Mouse (Mus musculus): ENCODE measurements around the gene Syde2. TPM values are rescaled to one million over a fixed set of nuclear protein-coding genes. Genes with fewer than 3 reads are reported as not detected.

Gene Syde2
- total and polyA plus RNA-seq, 3 experiments, result 0.02 to 0.76 TPM; not detected in 1

DNA sequence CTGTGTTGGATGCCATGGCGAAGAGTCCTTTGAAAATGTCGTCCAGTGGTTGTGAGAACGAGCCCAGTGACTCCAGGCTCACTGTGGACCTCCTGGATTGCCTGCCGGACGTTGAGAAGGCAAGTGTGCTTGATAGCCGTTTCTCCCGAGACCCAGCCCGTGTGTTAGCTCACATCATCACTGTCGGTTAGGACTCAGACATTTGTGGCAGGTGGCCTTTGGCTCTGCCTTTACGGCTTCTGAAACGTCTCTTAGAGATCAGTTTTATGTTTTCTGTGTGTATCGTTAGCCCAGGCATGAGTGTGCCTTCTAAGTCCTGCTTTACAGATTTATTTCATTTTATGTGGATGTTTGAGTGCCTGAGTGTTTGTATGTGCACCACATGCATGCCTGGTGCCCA, 26.7 kb downstream of the Syde2 start:
- no peak for ATAC-seq (ENCODE audit: extremely low read depth, insufficient number of reproducible peaks, low FRiP score, poor library complexity, severe bottlenecking)
- H3K9me3 ChIP-seq (replicated peaks), result no peaks in the 10 kb centered on the region

GRCm38 (mm10) chr3:146016979-146017378, 29.3 kb downstream of the Syde2 start:
- no peaks in the 10 kb centered on the region for H3K27me3 ChIP-seq (ENCODE audit: insufficient read depth, low read length)
- no peak overlapping the region for H3K4me3 ChIP-seq (ENCODE audit: low read depth, low read length)
- ATAC-seq (ENCODE audit: extremely low read depth, insufficient number of reproducible peaks, low FRiP score, poor library complexity, severe bottlenecking), result no peak
- H3K4me1 ChIP-seq (ENCODE audit: insufficient read depth, low read depth, low read length), result peaks cover 23% of the 10 kb centered on the region
- no peak for TF ChIP-seq TAL1 (conservative IDR thresholded peaks at IDR 0.05; ENCODE audit: low read depth, low read length)
- no peak for TF ChIP-seq CTCF (IDR thresholded peaks at IDR 0.05; ENCODE audit: low read depth, low read length)
- TF ChIP-seq POLR2AphosphoS5 (IDR thresholded peaks at IDR 0.05; ENCODE audit: insufficient replicate concordance, low read depth, low read length), result no peak
- TF ChIP-seq GATA1 (IDR thresholded peaks at IDR 0.05; ENCODE audit: borderline replicate concordance, low read length), result no peak
- TF ChIP-seq GATA2 (IDR thresholded peaks at IDR 0.05; ENCODE audit: borderline replicate concordance, low read depth, low read length), result no peak
- H3K36me3 ChIP-seq (replicated peaks), result no peaks in the 10 kb centered on the region
- DNase-seq (ENCODE audit: low spot score), result no peak
- H3K9me3 ChIP-seq (replicated peaks), result no peaks in the 10 kb centered on the region

More for the DNA sequence above, 26.7 kb downstream of the Syde2 start:
- TF ChIP-seq TAL1 (conservative IDR thresholded peaks at IDR 0.05; ENCODE audit: low read depth, low read length) (no peak), GATA2 (IDR thresholded peaks at IDR 0.05; ENCODE audit: borderline replicate concordance, low read depth, low read length) (no peak), CTCF (IDR thresholded peaks at IDR 0.05; ENCODE audit: low read depth, low read length) (no peak), GATA1 (IDR thresholded peaks at IDR 0.05; ENCODE audit: borderline replicate concordance, low read length) (no peak), POLR2AphosphoS5 (IDR thresholded peaks at IDR 0.05; ENCODE audit: insufficient replicate concordance, low read depth, low read length) (no peak)
- H3K4me1 ChIP-seq (ENCODE audit: insufficient read depth, low read depth, low read length), result peaks cover 37% of the 10 kb centered on the region
- DNase-seq (ENCODE audit: low spot score), result no peak
- H3K27me3 ChIP-seq (ENCODE audit: insufficient read depth, low read length), result no peaks in the 10 kb centered on the region
- H3K36me3 ChIP-seq (replicated peaks), result no peaks in the 10 kb centered on the region
- no peak overlapping the region for H3K4me3 ChIP-seq (ENCODE audit: low read depth, low read length)

- Histone ChIP-seq H3K4me1 (ENCODE audit: insufficient read depth, low read depth, low read length) (peaks cover 20% of the 10 kb centered on the region), H3K4me3 (ENCODE audit: low read depth, low read length) (no peak overlapping the region), H3K9me3 (replicated peaks) (no peaks in the 10 kb centered on the region), H3K36me3 (replicated peaks) (no peaks in the 10 kb centered on the region), H3K27me3 (ENCODE audit: insufficient read depth, low read length) (no peaks in the 10 kb centered on the region)
- ATAC-seq (ENCODE audit: extremely low read depth, insufficient number of reproducible peaks, low FRiP score, poor library complexity, severe bottlenecking), result no peak
- no peak for TF ChIP-seq GATA2 (IDR thresholded peaks at IDR 0.05; ENCODE audit: borderline replicate concordance, low read depth, low read length)
- no peak for TF ChIP-seq TAL1 (conservative IDR thresholded peaks at IDR 0.05; ENCODE audit: low read depth, low read length)
- no peak for TF ChIP-seq CTCF (IDR thresholded peaks at IDR 0.05; ENCODE audit: low read depth, low read length)
- no peak for DNase-seq (ENCODE audit: low spot score)
These were observed 29.9 kb downstream of the Syde2 start for GRCm38 (mm10) chr3:146017521-146017920.

DNA sequence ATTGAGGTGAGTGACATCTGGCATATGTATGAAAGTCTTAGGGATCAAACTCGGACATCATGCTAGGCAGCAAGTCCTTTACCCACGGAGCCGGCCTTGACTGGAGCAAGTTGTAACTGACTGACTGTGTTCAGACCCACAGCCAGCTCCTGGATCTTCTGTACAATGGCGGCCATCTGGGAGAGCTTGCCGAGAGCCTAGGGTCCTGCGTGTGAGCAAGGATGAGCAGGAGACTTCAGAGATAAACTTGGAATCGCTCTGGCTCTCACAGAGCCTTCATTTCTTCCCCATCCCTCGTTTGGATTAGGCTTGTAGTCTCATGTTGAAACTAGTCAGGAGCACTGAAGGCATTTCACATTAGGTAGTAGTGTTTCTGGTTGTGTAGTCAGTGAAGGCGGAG, 34.6 kb downstream of the Syde2 start:
- H3K36me3 ChIP-seq (replicated peaks), result no peaks in the 10 kb centered on the region
- peaks cover 23% of the 10 kb centered on the region for H3K4me1 ChIP-seq (ENCODE audit: insufficient read depth, low read depth, low read length)
- TF ChIP-seq POLR2AphosphoS5 (IDR thresholded peaks at IDR 0.05; ENCODE audit: insufficient replicate concordance, low read depth, low read length), result no peak
- no peak for TF ChIP-seq TAL1 (conservative IDR thresholded peaks at IDR 0.05; ENCODE audit: low read depth, low read length)
- no peak for TF ChIP-seq GATA2 (IDR thresholded peaks at IDR 0.05; ENCODE audit: borderline replicate concordance, low read depth, low read length)
- TF ChIP-seq CTCF (IDR thresholded peaks at IDR 0.05; ENCODE audit: low read depth, low read length), result no peak
- no peak for TF ChIP-seq GATA1 (IDR thresholded peaks at IDR 0.05; ENCODE audit: borderline replicate concordance, low read length)
- no peak for ATAC-seq (ENCODE audit: extremely low read depth, insufficient number of reproducible peaks, low FRiP score, poor library complexity, severe bottlenecking)
- H3K27me3 ChIP-seq (ENCODE audit: insufficient read depth, low read length), result no peaks in the 10 kb centered on the region
- DNase-seq (ENCODE audit: low spot score), result no peak
- H3K4me3 ChIP-seq (ENCODE audit: low read depth, low read length), result no peak overlapping the region
- peaks cover 6% of the 10 kb centered on the region for H3K9me3 ChIP-seq (replicated peaks)

GRCm38 (mm10) chr3:146024746-146025145, 37.1 kb downstream of the Syde2 start:
- DNase-seq (ENCODE audit: low spot score) (no peak), ATAC-seq (ENCODE audit: extremely low read depth, insufficient number of reproducible peaks, low FRiP score, poor library complexity, severe bottlenecking) (no peak)
- H3K4me3 ChIP-seq (ENCODE audit: low read depth, low read length), result no peak overlapping the region
- no peaks in the 10 kb centered on the region for H3K36me3 ChIP-seq (replicated peaks)
- TF ChIP-seq POLR2AphosphoS5 (IDR thresholded peaks at IDR 0.05; ENCODE audit: insufficient replicate concordance, low read depth, low read length) (no peak), GATA2 (IDR thresholded peaks at IDR 0.05; ENCODE audit: borderline replicate concordance, low read depth, low read length) (no peak), GATA1 (IDR thresholded peaks at IDR 0.05; ENCODE audit: borderline replicate concordance, low read length) (no peak), TAL1 (conservative IDR thresholded peaks at IDR 0.05; ENCODE audit: low read depth, low read length) (no peak), CTCF (IDR thresholded peaks at IDR 0.05; ENCODE audit: low read depth, low read length) (no peak)
- H3K9me3 ChIP-seq (replicated peaks), result peaks cover 6% of the 10 kb centered on the region
- H3K4me1 ChIP-seq (ENCODE audit: insufficient read depth, low read depth, low read length), result peaks cover 36% of the 10 kb centered on the region
- H3K27me3 ChIP-seq (ENCODE audit: insufficient read depth, low read length), result no peaks in the 10 kb centered on the region

GRCm38 (mm10) chr3:146025499-146025898, 37.8 kb downstream of the Syde2 start:
- TF ChIP-seq POLR2AphosphoS5 (IDR thresholded peaks at IDR 0.05; ENCODE audit: insufficient replicate concordance, low read depth, low read length), result no peak
- peak; percentile 64 for TF ChIP-seq TAL1 (conservative IDR thresholded peaks at IDR 0.05; ENCODE audit: low read depth, low read length)
- TF ChIP-seq CTCF (IDR thresholded peaks at IDR 0.05; ENCODE audit: low read depth, low read length), result no peak
- TF ChIP-seq GATA1 (IDR thresholded peaks at IDR 0.05; ENCODE audit: borderline replicate concordance, low read length), result no peak
- no peak for TF ChIP-seq GATA2 (IDR thresholded peaks at IDR 0.05; ENCODE audit: borderline replicate concordance, low read depth, low read length)
- peaks cover 6% of the 10 kb centered on the region for H3K9me3 ChIP-seq (replicated peaks)
- H3K4me1 ChIP-seq (ENCODE audit: insufficient read depth, low read depth, low read length), result peaks cover 44% of the 10 kb centered on the region
- no peaks in the 10 kb centered on the region for H3K27me3 ChIP-seq (ENCODE audit: insufficient read depth, low read length)
- ATAC-seq (ENCODE audit: extremely low read depth, insufficient number of reproducible peaks, low FRiP score, poor library complexity, severe bottlenecking), result peak; percentile 58
- no peaks in the 10 kb centered on the region for H3K36me3 ChIP-seq (replicated peaks)
- no peak for DNase-seq (ENCODE audit: low spot score)
- no peak overlapping the region; the same call in 1 of the 2 replicates for H3K4me3 ChIP-seq (ENCODE audit: low read depth, low read length)

Data from G1E (cell line).